Mouse (Mus musculus): ENCODE data around the gene Lad1.
A peak's percentile ranks its signal among the peaks of the same experiment; 100 is the strongest.

The Lad1 gene

DNA sequence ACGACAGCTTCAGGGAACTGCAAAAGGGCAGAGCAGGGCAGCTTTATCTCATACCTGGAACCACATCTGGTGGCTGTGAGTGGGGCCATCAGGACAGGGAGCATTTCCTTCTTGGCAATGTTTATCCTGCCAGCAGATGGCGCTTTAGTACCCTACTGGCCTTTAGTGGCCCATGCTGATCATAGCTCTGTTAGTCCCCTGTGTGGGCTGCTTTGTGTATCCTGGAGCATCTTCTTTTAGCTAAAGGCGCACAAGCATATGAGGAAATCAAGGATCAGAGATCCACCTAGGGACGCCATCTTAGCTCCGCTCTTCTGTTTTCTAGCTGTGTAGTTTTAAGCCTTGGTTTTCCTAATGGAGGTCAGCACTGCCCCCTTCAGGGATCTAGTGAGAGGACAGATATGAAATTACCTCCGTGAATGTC is 28.8 kb downstream of the Lad1 start:
- no peak for DNase-seq (ENCODE audit: low read depth)

- no peak for DNase-seq (ENCODE audit: low read depth)
Observed at GRCm38 (mm10) chr1:135847611-135848351, 29.4 kb downstream of the Lad1 start.

DNA sequence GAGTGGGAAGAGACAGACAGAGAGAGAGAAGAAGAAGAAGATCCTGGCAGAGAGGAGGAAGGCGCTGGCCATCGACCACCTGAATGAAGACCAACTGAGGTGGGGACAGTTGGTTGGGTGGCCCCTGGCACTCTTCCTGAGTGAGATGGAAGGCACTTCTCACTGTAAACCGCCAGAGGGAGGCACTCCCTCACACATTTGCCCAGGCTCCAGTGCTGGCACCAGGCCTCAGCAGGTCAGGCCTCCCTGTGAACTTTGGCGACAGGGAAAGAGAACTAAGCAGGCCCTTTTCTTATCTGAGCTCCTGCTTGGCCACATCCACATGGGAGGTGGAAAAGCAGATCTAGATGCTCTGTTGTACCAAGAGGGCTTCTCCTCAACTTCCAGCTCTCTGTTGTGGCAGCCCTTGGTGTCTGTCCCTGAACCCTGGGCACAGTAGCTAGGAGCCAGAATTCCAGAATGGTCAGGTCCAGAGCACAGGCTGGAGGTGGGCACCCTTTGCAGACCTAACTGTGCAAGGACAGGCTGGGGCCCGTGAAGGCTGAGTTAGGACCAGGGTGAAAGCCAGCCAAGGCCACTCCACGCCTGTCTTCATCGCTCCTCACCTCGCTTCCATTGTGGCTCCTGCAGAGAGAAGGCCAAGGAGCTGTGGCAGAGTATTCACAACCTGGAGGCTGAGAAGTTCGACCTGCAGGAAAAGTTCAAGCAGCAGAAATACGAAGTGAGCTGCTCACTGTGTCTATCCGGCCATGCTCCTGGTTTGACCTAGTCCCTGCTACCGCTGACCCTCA is 32.5 kb downstream of the Lad1 start:
- no peak for DNase-seq (ENCODE audit: low read depth)

GRCm38 (mm10) chr1:135852044-135852756 is 33.8 kb downstream of the Lad1 start:
- peak; percentile 92 for DNase-seq (ENCODE audit: low read depth)

DNA sequence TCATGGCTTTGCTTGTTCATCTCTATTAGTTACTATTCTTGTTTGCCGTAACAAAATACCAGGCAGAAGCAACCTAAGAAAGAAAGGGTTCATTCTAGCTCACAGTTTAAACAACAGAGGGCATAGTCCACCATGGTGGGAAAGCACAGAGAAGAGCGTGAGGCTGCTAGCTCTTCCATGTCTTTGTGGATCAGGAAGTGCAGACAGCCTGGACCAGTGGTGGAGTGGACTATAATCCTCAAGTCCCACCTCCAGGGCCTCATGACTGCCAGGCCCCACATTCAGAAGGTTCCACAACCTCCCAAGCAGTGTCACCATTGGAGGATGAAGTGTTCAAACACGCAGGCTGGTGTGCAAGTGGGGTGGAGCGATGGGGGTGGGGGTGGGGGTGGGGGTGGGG is 34.8 kb downstream of the Lad1 start:
- DNase-seq (ENCODE audit: low read depth): no peak

GRCm38 (mm10) chr1:135854591-135855343 is 36.4 kb downstream of the Lad1 start:
- no peak for DNase-seq (ENCODE audit: low read depth)

DNA sequence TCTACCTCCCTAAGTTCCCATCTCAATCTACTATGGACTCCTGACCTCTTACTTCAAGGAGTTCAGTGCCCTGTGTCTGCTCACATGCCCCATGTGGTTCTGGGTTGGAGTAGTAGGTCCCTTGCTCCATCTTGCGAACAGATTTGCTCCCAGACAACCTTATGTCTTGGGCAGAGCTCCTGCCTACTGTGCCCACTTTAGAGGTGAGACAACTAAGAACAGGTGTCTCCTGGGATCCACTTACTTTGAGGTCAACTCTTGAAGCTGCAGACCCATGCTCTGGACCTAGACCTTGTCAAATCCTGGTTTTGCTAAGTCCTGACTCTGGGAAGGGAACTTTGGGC is 36.9 kb downstream of the Lad1 start:
- no peak for DNase-seq (ENCODE audit: low read depth)

DNA sequence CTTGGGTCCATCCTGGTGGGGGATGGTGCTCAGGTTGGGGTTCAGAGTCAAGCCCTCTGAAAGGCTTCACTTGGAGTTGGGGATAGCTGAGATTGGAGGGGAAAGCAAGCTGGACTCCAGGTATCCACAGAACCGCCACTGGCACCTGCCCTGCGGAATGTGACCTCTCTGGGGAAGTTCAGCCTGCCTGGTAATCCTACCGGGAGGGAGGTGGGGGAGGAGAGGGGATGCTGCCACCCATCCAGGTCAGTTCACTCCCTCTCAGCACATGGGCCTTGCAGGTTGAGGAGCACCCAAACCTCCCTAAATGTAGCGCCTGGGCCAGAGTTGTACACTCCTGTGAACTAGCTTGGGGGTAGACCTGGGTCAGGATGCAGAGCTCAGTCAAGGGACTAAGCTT is 37.7 kb downstream of the Lad1 start:
- no peak for DNase-seq (ENCODE audit: low read depth)

- DNase-seq (ENCODE audit: low read depth): no peak
Observed at GRCm38 (mm10) chr1:135857137-135857775, 38.9 kb downstream of the Lad1 start.

- no peak for DNase-seq (ENCODE audit: low read depth)
Observed at GRCm38 (mm10) chr1:135858533-135858932, 40.1 kb downstream of the Lad1 start.

GRCm38 (mm10) chr1:135861091-135861490 is 42.7 kb downstream of the Lad1 start:
- no peak for DNase-seq (ENCODE audit: low read depth)

DNA sequence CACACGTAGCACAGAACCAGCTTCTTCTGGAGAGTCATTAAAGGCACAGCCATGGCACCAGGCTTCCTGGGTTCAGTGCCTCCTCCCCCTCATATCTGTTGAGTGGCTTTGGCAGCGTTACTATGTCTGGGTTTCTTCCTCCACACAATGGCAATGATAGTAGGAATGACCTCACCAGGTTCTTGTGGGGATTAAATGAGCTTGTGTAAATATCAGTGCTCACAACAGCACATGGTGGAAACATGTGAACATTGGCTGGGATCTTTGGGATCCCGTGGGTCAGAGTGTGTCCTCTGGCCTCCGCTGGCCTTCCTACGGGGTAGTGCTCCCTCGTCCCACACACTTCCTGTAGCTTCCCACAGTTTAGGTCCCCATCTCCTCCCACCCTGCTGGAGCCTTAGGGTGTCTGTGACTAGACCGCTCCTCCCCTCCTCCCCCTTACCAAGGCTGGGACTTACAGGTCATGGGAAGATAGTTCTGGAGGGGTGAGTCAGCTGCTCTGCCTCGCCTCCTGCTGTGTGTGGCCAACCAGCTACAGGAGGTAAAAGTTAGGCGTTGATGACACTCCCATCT is 43.7 kb downstream of the Lad1 start:
- DNase-seq (ENCODE audit: low read depth): peak; percentile 90

DNA sequence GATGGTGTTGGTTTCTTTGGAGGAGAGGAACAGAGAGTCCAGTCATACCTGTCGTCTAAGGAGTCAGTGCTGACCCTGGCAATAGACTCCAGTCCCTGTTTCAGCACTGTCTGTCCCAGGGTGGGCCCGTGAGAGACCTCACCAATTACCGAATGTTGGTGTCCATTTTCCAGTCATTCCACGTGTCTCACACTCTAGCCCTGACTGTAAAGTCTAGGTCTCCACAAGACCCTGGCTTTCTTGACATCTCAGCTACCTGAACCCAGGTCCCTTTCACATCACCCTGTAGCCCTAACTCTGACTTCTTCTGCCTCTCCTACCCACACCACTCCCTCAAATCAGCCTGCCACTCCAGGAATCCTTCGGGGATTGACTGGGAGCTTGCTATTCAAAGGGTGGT is 44.2 kb downstream of the Lad1 start:
- DNase-seq (ENCODE audit: low read depth): no peak

DNA sequence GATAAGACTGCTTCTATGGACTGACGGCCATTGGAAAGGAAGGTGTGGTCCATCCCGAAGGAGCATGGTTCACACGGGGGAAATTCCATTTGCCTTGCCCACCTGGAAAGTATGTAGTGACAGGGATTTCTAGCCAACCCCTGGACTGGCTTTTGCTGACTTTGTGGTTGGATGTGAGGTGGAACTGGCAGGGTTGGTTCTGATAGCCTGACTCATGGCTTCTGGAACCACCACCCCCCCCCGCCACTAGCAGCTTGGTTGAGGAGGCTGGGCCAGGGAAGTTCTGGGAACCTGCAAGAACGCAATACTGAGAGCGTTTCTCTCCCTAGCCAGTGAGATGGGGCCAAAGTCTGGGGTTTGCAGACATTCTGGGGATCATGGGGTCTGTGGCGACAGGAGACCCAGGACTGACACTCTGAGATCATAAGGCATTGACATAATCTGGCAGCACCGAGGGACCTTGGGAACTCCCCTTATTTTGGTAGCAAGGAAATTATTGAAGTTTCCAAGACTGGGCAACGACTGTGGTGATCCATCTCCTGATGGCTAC is 45.5 kb downstream of the Lad1 start:
- peak; percentile 93 for DNase-seq (ENCODE audit: low read depth)

- DNase-seq (ENCODE audit: low read depth): no peak
Observed at GRCm38 (mm10) chr1:135864830-135865229, 46.4 kb downstream of the Lad1 start.

DNA sequence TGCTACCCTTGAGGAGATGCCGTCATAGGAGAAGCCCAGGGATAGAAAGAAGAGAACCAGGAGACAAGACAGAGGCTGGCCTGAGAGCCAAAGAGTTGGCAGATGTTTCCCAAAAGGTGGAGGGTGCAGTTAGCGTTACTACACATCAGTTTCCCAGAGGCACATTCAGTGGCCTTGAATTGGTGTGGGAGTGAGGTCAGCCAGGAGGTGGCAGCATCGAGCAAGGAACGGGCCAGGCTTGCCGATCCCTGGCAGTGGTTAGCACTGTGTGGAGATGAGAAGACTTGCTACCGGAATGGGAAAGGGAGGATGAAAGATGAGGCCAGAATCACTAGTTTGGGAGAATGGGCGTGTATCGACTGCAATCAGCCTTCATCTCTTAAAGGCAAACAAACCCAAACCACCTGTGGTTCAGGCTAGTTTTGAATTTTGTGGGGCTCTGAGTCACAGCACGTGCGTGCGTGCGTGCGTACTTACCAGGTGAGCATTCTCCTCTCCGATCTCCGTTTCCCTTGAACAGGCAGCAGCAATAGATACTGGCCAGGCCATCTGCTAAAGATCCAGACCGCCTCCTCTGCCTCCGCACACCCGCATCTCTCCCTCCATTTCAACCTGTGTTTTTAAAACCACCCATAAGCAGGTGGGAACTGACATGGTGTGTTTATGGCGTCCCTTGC is 47.3 kb downstream of the Lad1 start:
- peak; percentile 83 for DNase-seq (ENCODE audit: low read depth)

GRCm38 (mm10) chr1:135868570-135868969 is 50.2 kb downstream of the Lad1 start:
- no peak for DNase-seq (ENCODE audit: low read depth)

DNA sequence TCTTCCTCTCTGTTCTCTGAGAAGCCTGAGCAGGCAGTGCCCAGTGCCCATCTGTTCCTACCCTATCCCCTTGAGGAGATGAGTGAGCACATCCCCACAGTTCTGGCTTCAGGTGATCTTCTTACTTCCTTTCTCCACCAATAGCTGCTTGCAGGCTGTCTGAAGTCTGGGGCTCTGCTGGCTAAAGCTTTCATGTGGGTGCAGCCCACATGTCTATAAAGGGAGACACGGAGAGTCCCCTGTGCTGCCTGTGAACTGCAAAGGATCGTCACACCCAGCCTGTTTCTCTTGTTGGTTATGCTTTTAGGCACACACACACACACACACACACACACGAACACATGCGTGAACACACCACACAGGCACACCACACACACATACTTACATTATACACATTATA is 54.6 kb downstream of the Lad1 start:
- no peak for DNase-seq (ENCODE audit: low read depth)

DNA sequence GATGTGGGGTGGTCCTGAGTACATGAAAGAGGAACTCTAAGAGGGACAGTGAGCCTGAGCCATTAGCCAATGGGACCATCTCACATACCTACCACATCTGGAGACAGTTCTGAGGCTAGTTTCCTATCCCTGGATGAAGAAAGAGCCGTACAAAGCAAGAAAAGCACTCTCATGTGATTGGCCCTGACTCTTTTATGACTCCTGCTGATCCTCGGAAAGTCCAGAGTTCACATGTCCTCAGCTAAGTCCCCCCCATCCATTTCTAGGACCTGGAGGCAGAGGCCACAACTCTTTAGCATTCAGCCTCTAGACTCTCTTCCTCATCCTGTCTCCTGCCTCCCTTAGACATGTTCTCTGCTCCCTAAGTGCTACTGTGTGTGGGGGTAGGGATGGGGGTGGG is 58.9 kb downstream of the Lad1 start:
- no peak for DNase-seq (ENCODE audit: low read depth)

DNA sequence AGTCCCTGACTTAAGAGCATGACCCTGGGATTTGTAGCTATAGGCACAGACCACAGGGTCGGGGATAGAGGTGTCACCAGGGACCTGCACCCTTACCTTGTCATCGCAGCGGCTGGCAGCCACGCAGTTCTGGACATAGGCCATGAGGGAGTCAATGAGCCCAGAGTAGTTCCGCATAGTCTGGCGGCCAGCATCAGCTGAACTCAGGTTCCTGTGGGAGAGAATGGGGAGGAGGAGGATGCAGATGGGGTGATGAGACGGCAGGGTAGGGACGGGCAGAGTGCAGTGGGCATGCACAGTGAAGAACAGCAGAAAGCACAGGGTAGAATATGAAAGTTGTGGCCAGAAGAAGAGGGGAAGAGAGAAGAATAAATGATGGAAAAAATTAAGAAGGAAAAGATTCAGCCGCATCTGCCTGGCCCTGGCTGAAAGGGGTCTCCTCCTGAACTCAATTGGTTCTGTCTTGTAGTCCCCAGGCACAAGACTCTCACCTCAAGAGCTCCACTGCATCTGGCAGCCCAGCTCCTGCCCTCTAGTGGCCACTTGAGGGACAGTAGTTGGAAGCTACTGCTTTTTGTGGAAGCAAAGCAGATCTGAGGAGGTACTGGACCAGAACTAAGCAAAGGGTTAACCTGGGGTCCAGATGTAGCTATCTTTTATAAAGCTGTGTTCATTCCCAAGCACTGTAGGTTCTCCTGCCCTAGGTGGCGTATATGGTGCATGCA is 64.1 kb downstream of the Lad1 start:
- no peak for DNase-seq (ENCODE audit: low read depth)
